11 mouse cellular contexts compared by ENCODE assay signal in genomic region chr10:41594957-41595356, GRCm38 (mm10).
DNase-seq lines count a peak whose midpoint lies in the region; ATAC-seq and TF ChIP-seq lines count a peak whose summit lies in the region.
"Had no signal": no experiment of that assay in that cellular context is flagged by ENCODE, and none has a peak within 500 bp of the region (broad histone marks: within the 10 kb centered on the region; RNA-seq: fewer than 3 reads in every experiment).

No protein-coding gene starts in this region.

- TF ChIP-seq EP300 in heart, postnatal 0 days (IDR thresholded peaks at IDR 0.05; ENCODE audit: low read depth): 0 out of 2 replicates have a peak, but pooled peaks have one; percentile 54

- H3K4me3 ChIP-seq in heart, embryonic 13.5 days: no peak overlapping the region
- no peak overlapping the region for H3K4me3 ChIP-seq in heart, postnatal 0 days (ENCODE audit: low read depth, low read length)
- no peak overlapping the region for H3K4me3 ChIP-seq in stomach, embryonic 14.5 days (ENCODE audit: low read depth, low read length)
- H3K4me3 ChIP-seq: forebrain, embryonic 13.5 days had no signal

- peak overlapping the region; percentile 94 for H3K27ac ChIP-seq in heart, embryonic 13.5 days (replicated peaks)
- H3K27ac ChIP-seq in heart, postnatal 0 days (ENCODE audit: low read depth): peak overlapping the region; percentile 92
- H3K27ac ChIP-seq in stomach, embryonic 14.5 days (ENCODE audit: low read length): peak overlapping the region; percentile 48; the same call in 1 of the 2 replicates
- H3K27ac ChIP-seq: forebrain, embryonic 13.5 days had no signal

- DNase-seq in heart, adult 9 months (ENCODE audit: low spot score in 2 of 2): no peak
- DNase-seq in right cerebral cortex, postnatal 4 days: peak; percentile 31
- DNase-seq in right cerebral cortex, postnatal 36 days (ENCODE audit: low spot score in 2 of 2): no peak
- peak; percentile 82 for DNase-seq in heart, postnatal 0 days (ENCODE audit: low spot score)
- DNase-seq in embryo, embryonic 9.5 days (ENCODE audit: extremely low spot score): no peak
- DNase-seq: layer of hippocampus, adult 9-11 months; right cerebral cortex, postnatal 14 days had no signal

- peak overlapping the region; percentile 58 for H3K4me2 ChIP-seq in heart, embryonic 13.5 days
- peak overlapping the region; percentile 45 for H3K4me2 ChIP-seq in heart, postnatal 0 days (ENCODE audit: low read depth, low read length)
- no peak overlapping the region for H3K4me2 ChIP-seq in stomach, embryonic 14.5 days (replicated peaks; ENCODE audit: low read depth, low read length)
- H3K4me2 ChIP-seq: forebrain, embryonic 13.5 days had no signal

- WGBS in heart, embryonic 13.5 days: 10% methylated on average over 2 of the region's 2 CpGs
- 27% methylated on average over 2 of the region's 2 CpGs for WGBS in heart, postnatal 0 days
- WGBS in stomach, embryonic 14.5 days: 23% methylated on average over 2 of the region's 2 CpGs

- H3K9me3 ChIP-seq in heart, embryonic 13.5 days: no peaks in the 10 kb centered on the region
- no peaks in the 10 kb centered on the region for H3K9me3 ChIP-seq in heart, postnatal 0 days (replicated peaks; ENCODE audit: control insufficient read depth, low read length)
- no peaks in the 10 kb centered on the region for H3K9me3 ChIP-seq in stomach, embryonic 14.5 days (ENCODE audit: control insufficient read depth, low read depth, low read length)
- H3K9me3 ChIP-seq: forebrain, embryonic 13.5 days had no signal

- peak; percentile 49 for ATAC-seq in heart, embryonic 13.5 days (ENCODE audit: extremely low read depth, insufficient number of reproducible peaks, low FRiP score, low TSS enrichment)
- ATAC-seq in heart, postnatal 0 days (ENCODE audit: insufficient read depth, low read depth): peak; percentile 86
- no peak for ATAC-seq in stomach, embryonic 14.5 days (ENCODE audit: insufficient number of reproducible peaks, insufficient read depth, low FRiP score, low read depth)
- no peak for ATAC-seq in granulocyte monocyte progenitor cell, adult 5-6 weeks (replicated peaks; ENCODE audit: poor library complexity, severe bottlenecking)
- ATAC-seq: forebrain, embryonic 13.5 days had no signal

- peaks cover 54% of the 10 kb centered on the region for H3K4me1 ChIP-seq in heart, embryonic 13.5 days
- peaks cover 26% of the 10 kb centered on the region for H3K4me1 ChIP-seq in heart, postnatal 0 days (ENCODE audit: control insufficient read depth, insufficient read depth)
- 0 out of 2 replicates have a peak, but pooled peaks cover 2% of the 10 kb centered on the region for H3K4me1 ChIP-seq in stomach, embryonic 14.5 days (ENCODE audit: control insufficient read depth, insufficient read depth, low read length)

- no peaks in the 10 kb centered on the region for H3K27me3 ChIP-seq in heart, embryonic 13.5 days (replicated peaks)
- H3K27me3 ChIP-seq in heart, postnatal 0 days (ENCODE audit: control insufficient read depth, insufficient read depth, low read length): no peaks in the 10 kb centered on the region
- H3K27me3 ChIP-seq in stomach, embryonic 14.5 days (ENCODE audit: control insufficient read depth, insufficient read depth, low read length): no peaks in the 10 kb centered on the region
- H3K27me3 ChIP-seq: forebrain, embryonic 13.5 days had no signal

- H3K9ac ChIP-seq in heart, embryonic 13.5 days: no peak overlapping the region; the same call in 1 of the 2 replicates
- H3K9ac ChIP-seq in heart, postnatal 0 days (replicated peaks; ENCODE audit: low read depth, low read length): no peak overlapping the region
- no peak overlapping the region for H3K9ac ChIP-seq in stomach, embryonic 14.5 days (replicated peaks; ENCODE audit: low read depth, low read length)
- H3K9ac ChIP-seq: forebrain, embryonic 13.5 days had no signal

- TF ChIP-seq CTCF in heart, postnatal 0 days (IDR thresholded peaks at IDR 0.05; ENCODE audit: low read depth): no peak

- H3K36me3 ChIP-seq in heart, embryonic 13.5 days: no peaks in the 10 kb centered on the region
- no peaks in the 10 kb centered on the region for H3K36me3 ChIP-seq in heart, postnatal 0 days (replicated peaks; ENCODE audit: control insufficient read depth, insufficient read depth, low read length)
- no peaks in the 10 kb centered on the region for H3K36me3 ChIP-seq in stomach, embryonic 14.5 days (ENCODE audit: control insufficient read depth, insufficient read depth, low read length)

Comparison
In these comparisons a context has a peak if more than half of its experiments do, and no peak if none do; other contexts are left out.
1. DNase-seq: peak in right cerebral cortex, postnatal 4 days (single experiment) and heart, postnatal 0 days (single experiment); none in heart, adult 9 months (0 of 2), right cerebral cortex, postnatal 36 days (0 of 2) and embryo, embryonic 9.5 days (single experiment).
2. ATAC-seq: peak in heart, embryonic 13.5 days (single experiment) and heart, postnatal 0 days (single experiment); none in stomach, embryonic 14.5 days (single experiment) and granulocyte monocyte progenitor cell, adult 5-6 weeks (single experiment).
3. Peak in every context shown above with its lines, with median percentiles within 50 percentile points of each other: H3K27ac ChIP-seq.